Mouse (Mus musculus) layer of hippocampus, adult 11-12 months (tissue): ENCODE results near the gene Tmem98.
A peak's percentile ranks its signal among the peaks of the same experiment; 100 is the strongest.

Source experiments
- DNase-seq: peaks from one replicate; pipeline ENCODE4 v3.0.0; 2022; ENCODE audit warnings: low spot score

Gene Tmem98

GRCm38 (mm10) chr11:80809993-80810821 lies at the start of gene Tmem98:
Tmem98 (plus strand) TSS chr11:80810175.
- DNase-seq: peak; percentile 56

GRCm38 (mm10) chr11:80761285-80761974 lies 48.5 kb upstream of the Tmem98 start:
- no peak for DNase-seq

- DNase-seq: no peak
Measured at GRCm38 (mm10) chr11:80762066-80762465, 47.9 kb upstream of the Tmem98 start.

DNA sequence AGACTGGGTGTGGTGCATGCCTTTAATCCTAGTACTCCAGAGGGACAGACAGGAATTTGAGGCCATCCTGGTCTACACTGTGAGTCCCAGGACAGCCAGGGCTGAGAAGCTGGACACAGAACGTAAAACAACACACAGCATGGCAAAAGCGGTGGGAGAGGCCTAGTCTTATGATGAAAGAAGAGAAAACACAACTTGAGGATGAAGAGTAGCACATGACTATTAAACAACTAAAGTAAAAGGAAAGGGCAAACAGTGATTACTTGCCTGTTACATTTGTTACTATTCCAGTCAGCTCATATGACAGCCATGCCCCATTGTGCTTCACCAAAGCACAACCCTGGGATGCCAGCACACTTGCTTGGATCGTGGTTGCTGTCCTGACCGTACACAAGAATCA lies 43.9 kb upstream of the Tmem98 start:
- no peak for DNase-seq

DNA sequence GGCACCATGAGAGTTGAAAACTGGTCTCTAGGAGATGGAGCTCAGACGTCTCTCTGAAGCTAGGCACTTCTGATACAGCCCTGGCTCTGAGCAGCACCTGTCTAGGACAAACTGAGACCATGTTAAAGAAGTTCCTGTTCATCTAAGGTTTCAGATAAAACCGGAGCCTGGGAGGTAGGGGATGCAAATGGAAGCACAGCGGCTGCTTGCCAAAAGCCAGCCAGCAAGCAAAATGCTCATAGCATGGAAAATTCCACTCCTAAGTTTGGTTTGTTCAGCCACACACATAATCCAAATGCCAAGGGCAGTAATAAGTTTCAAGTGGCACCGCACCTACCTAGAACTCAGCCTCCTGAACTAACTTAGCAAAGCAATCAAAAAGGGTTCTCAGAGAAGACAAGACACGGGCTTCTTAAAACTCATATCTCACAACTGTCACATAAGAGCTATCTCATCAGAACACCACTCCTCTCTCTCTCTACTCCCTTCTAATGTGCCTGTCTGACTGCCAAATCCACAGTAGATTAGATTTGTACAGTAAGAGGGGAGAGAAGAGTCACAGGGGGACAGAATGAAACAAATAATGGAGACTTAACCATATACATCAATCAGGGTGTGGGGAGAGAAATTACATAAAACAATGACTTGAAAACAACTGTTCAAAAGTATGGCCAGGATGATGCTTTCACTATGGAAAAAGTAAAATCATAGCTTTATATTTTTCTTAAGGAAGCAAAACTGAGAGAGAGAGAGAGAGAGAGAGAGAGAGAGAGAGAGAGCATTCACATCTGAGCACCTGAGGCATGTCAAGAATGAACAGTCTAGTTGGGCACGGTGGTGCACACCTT lies 43.3 kb upstream of the Tmem98 start:
- no peak for DNase-seq

- DNase-seq: no peak
Measured at GRCm38 (mm10) chr11:80767320-80767617, 42.7 kb upstream of the Tmem98 start.

DNA sequence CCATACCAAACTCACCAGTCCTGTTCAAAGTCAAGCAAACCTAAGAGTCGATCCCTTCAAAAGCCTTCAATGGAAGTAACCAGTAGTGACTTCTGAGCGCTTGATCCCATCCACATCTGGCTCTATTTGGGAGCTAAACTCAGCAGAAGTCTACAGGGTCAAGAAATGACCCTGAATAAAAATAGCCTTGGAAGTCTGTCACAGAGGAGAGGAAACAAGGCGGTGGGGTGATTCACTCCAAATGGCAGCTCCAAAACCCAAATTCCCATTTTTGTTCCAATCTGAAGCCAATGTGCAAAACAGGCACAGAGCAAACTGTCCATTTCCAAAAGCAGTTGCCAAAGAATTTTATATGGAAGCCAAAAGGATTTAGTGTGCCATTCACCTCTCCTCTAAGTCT lies 38.8 kb upstream of the Tmem98 start:
- no peak for DNase-seq

DNA sequence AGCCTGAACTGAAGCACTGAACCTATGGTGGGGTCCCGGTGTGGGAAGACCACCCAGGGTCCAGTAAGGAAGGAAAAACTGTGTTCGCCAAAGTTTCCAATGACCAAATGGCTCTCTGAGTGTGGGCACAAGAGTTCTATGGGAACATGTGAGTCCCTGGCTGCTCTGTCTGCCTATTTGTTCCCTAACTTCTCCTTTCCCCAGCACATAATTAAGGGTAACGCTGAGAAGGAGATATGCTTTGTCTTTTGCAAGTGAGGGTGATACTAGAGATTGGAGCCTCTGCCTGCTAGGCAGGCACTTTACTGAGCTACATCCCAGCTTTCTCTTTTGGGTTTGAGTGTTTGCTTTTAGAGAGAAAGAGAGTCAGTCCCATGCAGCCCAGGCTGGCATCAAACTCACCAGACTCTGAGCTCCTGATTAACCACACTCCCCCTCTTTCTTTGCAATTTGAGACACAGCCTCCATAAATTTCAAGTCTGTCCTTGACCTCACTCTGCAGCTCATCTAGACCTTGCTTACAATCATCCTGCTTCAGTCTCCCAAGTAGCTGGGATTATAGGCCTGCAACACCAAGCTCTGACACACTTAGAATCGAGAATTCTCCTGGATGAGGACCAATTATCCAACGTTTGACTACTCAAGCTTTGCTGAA lies 38.3 kb upstream of the Tmem98 start:
- no peak for DNase-seq

DNA sequence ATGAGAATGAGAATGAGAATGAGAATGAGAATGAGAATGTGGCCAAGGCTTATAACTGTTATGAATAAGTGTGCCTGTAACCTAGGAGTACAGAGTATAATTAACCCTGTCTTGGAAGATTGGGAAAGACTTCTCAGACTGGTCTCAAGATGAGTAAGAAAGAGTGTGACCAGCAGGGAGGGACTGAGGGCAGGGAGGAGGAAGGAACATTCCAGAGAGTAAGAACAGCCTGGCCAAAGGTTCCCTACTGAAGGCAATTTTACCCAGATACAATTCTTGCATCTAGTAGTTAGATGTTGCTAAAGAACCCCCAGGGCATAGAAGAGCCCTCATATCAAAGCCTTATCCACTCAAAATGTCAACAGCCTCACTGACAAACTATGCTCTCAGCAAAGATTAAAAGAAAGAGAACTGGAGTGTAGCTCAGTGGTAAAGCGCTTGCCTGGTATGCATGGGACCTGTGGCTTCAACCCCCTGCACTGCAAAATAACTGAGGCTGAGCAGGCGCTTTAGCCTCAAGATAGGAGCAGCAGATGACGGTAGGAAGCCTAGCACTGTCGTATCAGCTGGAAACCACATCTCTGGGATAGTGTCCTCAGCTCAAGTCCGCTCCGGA lies 37.3 kb upstream of the Tmem98 start:
- DNase-seq: no peak

DNA sequence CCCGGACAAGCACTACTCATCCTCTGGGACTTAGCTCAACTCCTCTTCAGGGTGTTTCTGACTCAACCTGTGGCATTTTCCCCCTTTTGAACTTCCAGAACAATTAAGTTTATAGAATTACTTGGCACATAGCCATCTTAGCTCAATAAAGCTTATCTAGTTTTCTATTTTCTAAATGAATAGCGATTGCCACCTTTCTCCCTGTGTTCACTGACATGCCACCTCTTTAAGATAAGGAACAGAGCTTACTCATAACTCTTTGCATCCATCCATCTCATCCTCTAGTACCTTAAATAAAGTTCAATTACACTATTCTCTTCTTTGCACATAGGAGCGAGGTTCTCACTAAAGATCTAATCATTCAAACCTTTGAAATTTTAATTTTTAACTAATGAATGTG lies 34.4 kb upstream of the Tmem98 start:
- no peak for DNase-seq

DNA sequence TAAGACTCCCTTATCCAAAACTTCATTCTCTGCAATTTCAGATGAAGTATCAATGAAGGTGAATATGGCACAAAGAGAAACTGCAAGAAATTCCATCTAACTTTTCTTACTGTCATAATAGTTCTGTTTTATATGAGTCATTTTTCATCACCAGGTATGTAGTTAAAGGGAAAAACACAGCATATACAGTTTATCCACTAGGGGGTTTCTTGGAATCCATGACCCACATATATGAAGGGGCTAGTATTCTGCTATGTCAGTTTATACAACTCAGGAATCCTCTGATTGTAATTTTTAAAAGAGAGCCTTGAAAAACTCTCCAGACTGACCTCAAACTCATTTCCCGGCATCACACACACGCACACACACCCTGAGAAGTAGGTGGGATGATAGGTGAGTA lies 32.3 kb upstream of the Tmem98 start:
- DNase-seq: no peak

GRCm38 (mm10) chr11:80778157-80778556 lies 31.8 kb upstream of the Tmem98 start:
- DNase-seq: no peak

- no peak for DNase-seq
Measured at GRCm38 (mm10) chr11:80778916-80779526, 31.0 kb upstream of the Tmem98 start.

DNA sequence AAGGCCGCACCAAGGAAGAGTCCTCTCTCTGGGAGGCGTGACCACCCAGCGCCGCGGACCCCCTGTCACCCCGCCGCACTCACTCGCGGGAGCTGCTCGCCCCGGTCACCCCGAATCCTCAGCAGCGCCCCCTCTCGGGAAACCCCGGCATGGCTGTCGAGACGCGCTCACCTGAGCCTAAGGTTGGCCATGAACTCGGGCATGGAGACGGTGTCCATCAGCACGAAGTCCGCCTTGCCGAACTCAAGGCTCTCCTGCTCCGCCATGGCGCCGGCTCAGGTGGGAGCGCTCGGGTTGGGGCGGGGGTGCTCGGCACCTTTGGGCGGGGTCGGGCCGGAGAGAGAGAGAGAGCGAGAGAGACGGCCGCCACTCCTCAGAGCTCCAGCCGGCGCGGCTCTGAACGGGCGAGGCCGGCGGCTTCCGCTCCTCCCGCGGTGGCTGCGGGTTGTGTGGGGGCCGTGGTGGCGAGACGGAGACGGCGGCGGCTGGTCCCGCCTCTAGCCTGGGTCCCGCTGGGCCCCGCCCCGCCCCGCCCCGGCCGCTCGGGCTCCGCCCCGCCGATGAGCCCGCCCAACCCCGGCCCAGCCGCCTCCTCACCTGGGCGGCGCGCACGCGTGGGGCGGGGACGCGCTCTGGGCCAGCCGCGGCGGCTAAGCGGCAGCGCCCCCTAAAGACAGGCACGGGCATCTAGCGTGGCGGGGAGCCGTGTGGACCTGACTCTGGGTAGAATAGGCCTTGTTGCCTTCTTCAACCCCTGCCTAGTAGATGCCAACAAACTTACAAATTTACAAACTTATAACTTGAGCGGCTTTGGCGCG lies 30.2 kb upstream of the Tmem98 start, which contains the start of gene Myo1d:
Myo1d (minus strand) TSS at position 499 of the 818 bp plus-strand sequence.
- peak; percentile 84 for DNase-seq

DNA sequence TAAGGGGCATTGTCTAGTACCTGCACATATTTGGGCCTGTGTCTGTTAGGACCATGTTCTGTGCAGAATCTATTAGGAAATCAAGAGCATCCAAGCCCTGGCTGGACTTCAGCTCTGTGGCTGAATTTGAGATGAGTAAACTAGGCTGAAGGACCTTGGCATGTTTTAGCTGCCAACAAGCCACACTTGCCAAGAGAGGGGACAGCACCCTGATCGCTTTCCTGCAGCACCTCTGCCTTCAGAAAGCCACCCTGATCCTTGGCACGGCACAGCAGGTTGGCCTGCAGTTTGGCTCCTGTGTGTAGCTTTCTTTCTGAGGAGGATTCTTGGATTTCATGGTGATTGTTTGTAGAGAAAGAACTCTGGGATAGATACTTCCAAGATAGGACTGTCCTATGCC lies 28.4 kb upstream of the Tmem98 start:
- DNase-seq: no peak

- no peak for DNase-seq
Measured at GRCm38 (mm10) chr11:80783460-80783859, 26.5 kb upstream of the Tmem98 start.

GRCm38 (mm10) chr11:80784294-80784743 lies 25.7 kb upstream of the Tmem98 start:
- no peak for DNase-seq

- no peak for DNase-seq
Measured at GRCm38 (mm10) chr11:80785672-80786071, 24.3 kb upstream of the Tmem98 start.

DNA sequence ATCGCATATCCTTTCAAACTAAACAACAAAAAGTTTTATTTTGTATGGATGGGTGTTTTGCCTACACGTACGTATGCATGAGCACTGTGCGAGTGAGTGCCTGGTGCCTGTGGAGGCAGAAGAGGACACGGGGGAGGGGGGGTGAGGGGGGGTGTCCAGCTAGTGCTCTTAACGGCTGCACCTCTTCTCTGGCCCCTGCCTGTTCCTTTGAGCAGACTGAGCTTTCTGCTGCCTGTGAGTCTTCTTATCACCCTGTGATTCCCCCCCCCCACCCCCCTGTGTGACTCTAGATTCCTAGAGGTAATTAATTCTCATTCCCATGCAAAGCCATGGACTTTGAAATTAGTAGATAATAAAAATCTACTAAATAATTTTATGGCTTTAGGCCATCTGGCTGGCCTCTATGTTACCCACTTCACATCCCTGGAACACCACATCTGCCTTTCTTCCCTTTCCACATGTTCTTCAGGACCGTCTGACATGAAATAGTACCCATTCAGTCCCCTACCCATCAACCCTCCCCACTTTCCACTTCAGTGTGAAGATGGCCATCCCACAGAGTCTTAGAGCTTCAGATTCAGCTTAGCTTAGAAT lies 20.2 kb upstream of the Tmem98 start:
- DNase-seq: no peak

DNA sequence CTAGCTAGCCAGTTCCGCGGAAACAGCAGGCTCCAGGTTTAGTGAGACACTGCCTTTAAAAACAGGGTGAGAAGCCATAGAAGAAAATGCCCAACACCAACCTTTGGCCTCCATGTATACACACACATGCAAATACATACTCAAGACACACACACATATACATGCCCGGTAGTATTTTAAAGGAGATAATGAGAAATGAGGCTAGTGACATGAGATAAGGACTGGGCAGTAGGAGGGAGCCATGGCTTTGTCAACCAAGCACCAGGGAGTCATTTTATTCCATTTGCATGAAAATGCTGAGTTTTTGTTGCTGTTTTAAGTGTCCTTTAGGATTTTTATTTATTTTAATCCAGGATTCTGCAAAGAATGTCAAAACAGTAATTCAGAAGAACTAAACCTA lies 19.6 kb upstream of the Tmem98 start:
- DNase-seq: no peak
